Comparison of ENCODE assay signal across 19 mouse cellular contexts in genomic region chr3:60395299-60395698, GRCm38 (mm10).
DNase-seq lines count a peak whose midpoint lies in the region; ATAC-seq and TF ChIP-seq lines count a peak whose summit lies in the region.
"Had no signal": no experiment of that assay in that cellular context is flagged by ENCODE, and none has a peak within 500 bp of the region (broad histone marks: within the 10 kb centered on the region; RNA-seq: fewer than 3 reads in every experiment).

No protein-coding gene starts in this region.

- H3K9ac ChIP-seq in liver, embryonic 11.5 days (ENCODE audit: low read depth, low read length): no peak overlapping the region
- no peak overlapping the region for H3K9ac ChIP-seq in liver, postnatal 0 days (replicated peaks)
- H3K9ac ChIP-seq in midbrain, embryonic 13.5 days (replicated peaks): no peak overlapping the region
- H3K9ac ChIP-seq: forebrain, embryonic 12.5 days; kidney, embryonic 15.5 days; lung, embryonic 15.5 days had no signal

- no peak overlapping the region; the same call in 1 of the 2 replicates for H3K27ac ChIP-seq in liver, embryonic 11.5 days (ENCODE audit: low read depth, low read length)
- no peak overlapping the region for H3K27ac ChIP-seq in liver, postnatal 0 days (ENCODE audit: low read depth)
- no peak overlapping the region for H3K27ac ChIP-seq in thymus, adult 2 months (ENCODE audit: control insufficient read depth, insufficient read depth, low read length)
- no peak overlapping the region for H3K27ac ChIP-seq in midbrain, embryonic 13.5 days
- H3K27ac ChIP-seq: forebrain, embryonic 12.5 days; heart, embryonic 10.5 days; hindbrain, postnatal 0 days; kidney, embryonic 15.5 days; lung, embryonic 15.5 days had no signal

- TF ChIP-seq POLR2A in thymus, adult 2 months (IDR thresholded peaks at IDR 0.05; ENCODE audit: control insufficient read depth, extremely low read depth, insufficient read depth, low read length, poor library complexity): no peak

- peaks cover 17% of the 10 kb centered on the region for H3K4me1 ChIP-seq in G1E (ENCODE audit: insufficient read depth, low read depth, low read length)
- H3K4me1 ChIP-seq in liver, embryonic 11.5 days (replicated peaks; ENCODE audit: control insufficient read depth, insufficient read depth, low read length): peaks cover 5% of the 10 kb centered on the region; the same call in 1 of the 2 replicates
- H3K4me1 ChIP-seq in liver, postnatal 0 days (ENCODE audit: insufficient read depth): peaks cover 4% of the 10 kb centered on the region; the same call in 1 of the 2 replicates
- H3K4me1 ChIP-seq in thymus, adult 2 months (replicated peaks; ENCODE audit: control insufficient read depth, insufficient read depth, low read length): peaks cover 4% of the 10 kb centered on the region; the same call in 1 of the 2 replicates
- no peaks in the 10 kb centered on the region for H3K4me1 ChIP-seq in midbrain, embryonic 13.5 days (replicated peaks)
- H3K4me1 ChIP-seq: forebrain, embryonic 12.5 days; heart, embryonic 10.5 days; kidney, embryonic 15.5 days; lung, embryonic 15.5 days had no signal

- peak; percentile 83 for TF ChIP-seq EP300 in liver, postnatal 0 days (IDR thresholded peaks at IDR 0.05; ENCODE audit: low read depth)

- no peak overlapping the region; the same call in 1 of the 2 replicates for H3K4me2 ChIP-seq in liver, embryonic 11.5 days
- H3K4me2 ChIP-seq in liver, postnatal 0 days (ENCODE audit: low read depth, low read length): no peak overlapping the region
- H3K4me2 ChIP-seq in midbrain, embryonic 13.5 days (replicated peaks): no peak overlapping the region
- H3K4me2 ChIP-seq: forebrain, embryonic 12.5 days; kidney, embryonic 15.5 days; lung, embryonic 15.5 days had no signal

- ATAC-seq in G1E (ENCODE audit: extremely low read depth, insufficient number of reproducible peaks, low FRiP score, poor library complexity, severe bottlenecking): peak; percentile 82
- peak; percentile 99 for ATAC-seq in common myeloid progenitor, adult 5-6 weeks (replicated peaks; ENCODE audit: low read depth, poor library complexity, severe bottlenecking)
- ATAC-seq in liver, embryonic 11.5 days (replicated peaks; ENCODE audit: low FRiP score): peak; percentile 98
- ATAC-seq in liver, postnatal 0 days: peak; percentile 77
- ATAC-seq in midbrain, embryonic 13.5 days: no peak
- ATAC-seq: hindbrain, postnatal 0 days; intestine, embryonic 16.5 days had no signal

- no peaks in the 10 kb centered on the region for H3K36me3 ChIP-seq in G1E (replicated peaks)
- no peaks in the 10 kb centered on the region for H3K36me3 ChIP-seq in liver, embryonic 11.5 days (ENCODE audit: control insufficient read depth, insufficient read depth, low read length)
- H3K36me3 ChIP-seq in liver, postnatal 0 days (replicated peaks; ENCODE audit: insufficient read depth, low read length): no peaks in the 10 kb centered on the region
- H3K36me3 ChIP-seq in thymus, adult 2 months (ENCODE audit: control insufficient read depth, insufficient read depth, low read length): no peaks in the 10 kb centered on the region
- H3K36me3 ChIP-seq in midbrain, embryonic 13.5 days: no peaks in the 10 kb centered on the region
- H3K36me3 ChIP-seq: forebrain, embryonic 12.5 days; heart, embryonic 10.5 days; kidney, embryonic 15.5 days; lung, embryonic 15.5 days had no signal

- H3K4me3 ChIP-seq in G1E (ENCODE audit: low read depth, low read length): no peak overlapping the region; the same call in 1 of the 2 replicates
- H3K4me3 ChIP-seq in liver, embryonic 11.5 days (ENCODE audit: low read depth, low read length): no peak overlapping the region
- H3K4me3 ChIP-seq in liver, postnatal 0 days (ENCODE audit: low read depth, low read length): no peak overlapping the region
- H3K4me3 ChIP-seq in thymus, adult 2 months (ENCODE audit: control insufficient read depth, insufficient read depth, low read length): no peak overlapping the region
- H3K4me3 ChIP-seq in midbrain, embryonic 13.5 days (replicated peaks): no peak overlapping the region
- H3K4me3 ChIP-seq: forebrain, embryonic 12.5 days; heart, embryonic 10.5 days; kidney, embryonic 15.5 days; lung, embryonic 15.5 days had no signal

- no peak for TF ChIP-seq CTCF in G1E (IDR thresholded peaks at IDR 0.05; ENCODE audit: low read depth, low read length)
- no peak for TF ChIP-seq CTCF in liver, postnatal 0 days (IDR thresholded peaks at IDR 0.05; ENCODE audit: low read depth)
- TF ChIP-seq CTCF in thymus, adult 2 months (IDR thresholded peaks at IDR 0.05; ENCODE audit: borderline replicate concordance, control insufficient read depth, extremely low read depth, insufficient read depth, low read length, poor library complexity): no peak

- H3K27me3 ChIP-seq in G1E (ENCODE audit: insufficient read depth, low read length): no peaks in the 10 kb centered on the region
- H3K27me3 ChIP-seq in liver, embryonic 11.5 days (replicated peaks; ENCODE audit: control insufficient read depth, insufficient read depth, low read length): no peaks in the 10 kb centered on the region
- no peaks in the 10 kb centered on the region for H3K27me3 ChIP-seq in liver, postnatal 0 days (ENCODE audit: insufficient read depth, low read length)
- H3K27me3 ChIP-seq in thymus, adult 2 months (ENCODE audit: control insufficient read depth, insufficient read depth, low read length): no peaks in the 10 kb centered on the region
- no peaks in the 10 kb centered on the region for H3K27me3 ChIP-seq in midbrain, embryonic 13.5 days
- H3K27me3 ChIP-seq: forebrain, embryonic 12.5 days; kidney, embryonic 15.5 days; lung, embryonic 15.5 days had no signal

- 24% methylated on average over 4 of the region's 4 CpGs for WGBS in liver, embryonic 11.5 days
- 29% methylated on average over 4 of the region's 4 CpGs for WGBS in liver, postnatal 0 days (ENCODE audit: insufficient replicate concordance)
- 26% methylated on average over 4 of the region's 4 CpGs for WGBS in thymus, adult 2 months
- WGBS in midbrain, embryonic 13.5 days: 85% methylated on average over 4 of the region's 4 CpGs

- H3K9me3 ChIP-seq in G1E (replicated peaks): no peaks in the 10 kb centered on the region
- H3K9me3 ChIP-seq in liver, embryonic 11.5 days (ENCODE audit: control insufficient read depth, low read length): no peaks in the 10 kb centered on the region
- no peaks in the 10 kb centered on the region for H3K9me3 ChIP-seq in liver, postnatal 0 days (ENCODE audit: low read length)
- H3K9me3 ChIP-seq in midbrain, embryonic 13.5 days: no peaks in the 10 kb centered on the region
- H3K9me3 ChIP-seq: forebrain, embryonic 12.5 days; heart, embryonic 10.5 days; kidney, embryonic 15.5 days; lung, embryonic 15.5 days had no signal

- peak; percentile 6 for DNase-seq in G1E (ENCODE audit: low spot score)
- DNase-seq in liver, embryonic 11.5 days (ENCODE audit: low spot score): no peak
- DNase-seq in liver, postnatal 0 days: no peak
- DNase-seq in layer of hippocampus, adult 9-10 months (ENCODE audit: low spot score): no peak
- no peak for DNase-seq in thymus, adult 2 months
- no peak for DNase-seq in adrenal gland, adult 8-10 months
- DNase-seq: adrenal gland, postnatal 25 days; B cell, adult 2 months; cerebellum, adult 9-11 months; kidney, postnatal 36 days; lung, postnatal 36 days had no signal
